Mouse (Mus musculus): ENCODE measurements around the gene Cnot2. TPM values are rescaled to one million over a fixed set of nuclear protein-coding genes. Genes with fewer than 3 reads are reported as not detected.

Gene Cnot2
- polyA plus RNA-seq, 1 experiment from 2014 or later = 104 TPM

DNA sequence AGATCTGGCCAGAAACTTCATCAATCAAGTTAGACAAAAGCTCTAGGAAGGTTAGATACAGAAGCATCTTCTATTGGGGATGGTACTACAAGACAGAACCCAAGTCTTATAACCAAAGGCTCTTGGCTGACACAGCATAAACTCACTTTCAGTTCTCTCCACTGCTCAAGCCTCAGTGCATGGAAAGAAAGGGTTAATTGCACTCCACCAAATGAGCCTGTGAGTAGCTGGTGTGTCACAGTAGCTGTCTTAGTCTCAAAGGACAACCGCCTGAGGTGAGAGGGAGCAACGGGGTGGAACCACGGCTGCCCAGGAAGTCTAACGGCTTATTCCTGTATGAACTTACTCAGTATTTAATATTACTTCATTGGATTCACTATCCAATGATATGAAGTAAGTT, 33.4 kb downstream of the Cnot2 start:
- WGBS = 50% methylated on average over 4 of the region's 4 CpGs
- Histone ChIP-seq H3K9me3 (ENCODE audit: control insufficient read depth, low read depth, low read length) (no peaks in the 10 kb centered on the region), H3K4me3 (ENCODE audit: low read depth, low read length) (no peak overlapping the region), H3K27ac (ENCODE audit: low read length) (no peak overlapping the region), H3K4me1 (ENCODE audit: control insufficient read depth, insufficient read depth, low read length) (no peaks in the 10 kb centered on the region), H3K36me3 (ENCODE audit: control insufficient read depth, insufficient read depth, low read length) (no peaks in the 10 kb centered on the region), H3K27me3 (ENCODE audit: control insufficient read depth, insufficient read depth, low read length) (no peaks in the 10 kb centered on the region), H3K9ac (replicated peaks; ENCODE audit: low read depth, low read length) (no peak overlapping the region), H3K4me2 (replicated peaks; ENCODE audit: low read depth, low read length) (no peak overlapping the region)
- ATAC-seq (ENCODE audit: insufficient number of reproducible peaks, insufficient read depth, low FRiP score, low read depth) = no peak

DNA sequence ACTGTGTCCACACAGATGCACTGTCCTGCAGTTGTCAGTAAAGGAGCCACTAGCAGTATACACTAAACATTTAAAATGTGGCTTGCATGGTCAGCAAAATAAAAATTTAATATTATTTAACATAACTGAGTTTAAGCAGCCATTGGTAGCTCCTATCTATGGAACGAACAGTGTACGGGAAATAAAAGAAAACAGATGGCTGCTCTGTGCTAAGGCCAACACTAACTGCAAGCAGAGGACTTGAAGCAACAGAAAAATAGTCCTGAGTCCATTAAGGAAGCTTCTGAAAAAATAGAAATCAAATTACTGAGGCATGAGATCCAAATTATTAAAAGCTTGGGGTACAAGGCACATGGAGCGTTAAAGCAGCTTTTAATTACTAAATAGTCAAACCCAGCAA, 35.1 kb downstream of the Cnot2 start:
- WGBS = 86% methylated on average over 3 of the region's 3 CpGs
- H3K27me3 ChIP-seq (ENCODE audit: control insufficient read depth, insufficient read depth, low read length) = no peaks in the 10 kb centered on the region
- no peak overlapping the region for H3K4me3 ChIP-seq (ENCODE audit: low read depth, low read length)
- no peak overlapping the region for H3K9ac ChIP-seq (replicated peaks; ENCODE audit: low read depth, low read length)
- H3K9me3 ChIP-seq (ENCODE audit: control insufficient read depth, low read depth, low read length) = no peaks in the 10 kb centered on the region
- no peak for ATAC-seq (ENCODE audit: insufficient number of reproducible peaks, insufficient read depth, low FRiP score, low read depth)
- no peak overlapping the region for H3K27ac ChIP-seq (ENCODE audit: low read length)
- no peak overlapping the region for H3K4me2 ChIP-seq (replicated peaks; ENCODE audit: low read depth, low read length)
- H3K4me1 ChIP-seq (ENCODE audit: control insufficient read depth, insufficient read depth, low read length) = no peaks in the 10 kb centered on the region
- H3K36me3 ChIP-seq (ENCODE audit: control insufficient read depth, insufficient read depth, low read length) = no peaks in the 10 kb centered on the region

DNA sequence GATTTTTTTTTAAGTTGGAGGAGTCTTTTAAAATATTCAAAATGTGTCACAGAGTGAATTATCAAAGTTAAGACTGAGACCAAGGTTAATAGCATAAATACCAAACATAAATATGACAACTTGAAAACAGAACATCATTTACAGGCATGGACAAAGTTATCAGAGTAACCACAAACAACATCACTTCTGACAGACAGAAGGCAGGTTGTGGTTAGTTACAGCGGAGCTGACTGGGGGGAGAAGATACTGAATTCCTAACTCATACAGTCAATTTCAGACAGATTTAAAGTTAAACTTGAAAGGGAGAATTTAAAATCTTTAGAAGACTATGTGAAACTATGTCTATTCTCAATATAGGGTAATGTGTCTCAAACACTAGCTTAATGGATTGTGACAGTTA, 38.2 kb downstream of the Cnot2 start:
- no peak overlapping the region for H3K9ac ChIP-seq (replicated peaks; ENCODE audit: low read depth, low read length)
- 93% methylated on average over 1 of the region's 1 CpGs for WGBS
- H3K36me3 ChIP-seq (ENCODE audit: control insufficient read depth, insufficient read depth, low read length) = no peaks in the 10 kb centered on the region
- no peak overlapping the region for H3K27ac ChIP-seq (ENCODE audit: low read length)
- H3K4me1 ChIP-seq (ENCODE audit: control insufficient read depth, insufficient read depth, low read length) = no peaks in the 10 kb centered on the region
- no peak for ATAC-seq (ENCODE audit: insufficient number of reproducible peaks, insufficient read depth, low FRiP score, low read depth)
- no peaks in the 10 kb centered on the region for H3K9me3 ChIP-seq (ENCODE audit: control insufficient read depth, low read depth, low read length)
- no peaks in the 10 kb centered on the region for H3K27me3 ChIP-seq (ENCODE audit: control insufficient read depth, insufficient read depth, low read length)
- no peak overlapping the region for H3K4me2 ChIP-seq (replicated peaks; ENCODE audit: low read depth, low read length)
- H3K4me3 ChIP-seq (ENCODE audit: low read depth, low read length) = no peak overlapping the region

DNA sequence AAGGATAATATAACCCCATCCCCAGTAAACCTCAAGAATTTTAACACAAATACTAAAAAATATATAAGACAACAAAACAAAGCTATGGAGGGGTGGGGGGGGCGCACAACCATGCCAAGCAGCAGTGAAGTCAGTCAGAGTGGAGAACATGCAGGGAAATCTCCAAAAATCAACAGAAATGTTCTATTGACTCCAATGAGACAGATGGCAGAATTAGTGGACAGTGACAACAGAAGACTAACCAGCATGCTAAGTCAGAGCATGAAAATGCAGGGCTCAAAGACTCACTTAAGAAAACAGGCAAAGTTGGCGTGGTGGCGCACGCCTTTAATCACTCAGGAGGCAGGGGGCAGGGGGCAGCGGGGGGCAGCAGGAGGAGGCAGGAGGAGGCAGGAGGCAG, 40.6 kb downstream of the Cnot2 start:
- no peak overlapping the region for H3K4me2 ChIP-seq (replicated peaks; ENCODE audit: low read depth, low read length)
- ATAC-seq (ENCODE audit: insufficient number of reproducible peaks, insufficient read depth, low FRiP score, low read depth) = no peak
- H3K9me3 ChIP-seq (ENCODE audit: control insufficient read depth, low read depth, low read length) = no peaks in the 10 kb centered on the region
- no peaks in the 10 kb centered on the region for H3K36me3 ChIP-seq (ENCODE audit: control insufficient read depth, insufficient read depth, low read length)
- no peak overlapping the region for H3K4me3 ChIP-seq (ENCODE audit: low read depth, low read length)
- no peaks in the 10 kb centered on the region for H3K27me3 ChIP-seq (ENCODE audit: control insufficient read depth, insufficient read depth, low read length)
- 73% methylated on average over 5 of the region's 5 CpGs for WGBS
- H3K27ac ChIP-seq (ENCODE audit: low read length) = no peak overlapping the region
- H3K4me1 ChIP-seq (ENCODE audit: control insufficient read depth, insufficient read depth, low read length) = peaks cover 2% of the 10 kb centered on the region; the same call in 1 of the 2 replicates
- H3K9ac ChIP-seq (replicated peaks; ENCODE audit: low read depth, low read length) = no peak overlapping the region

DNA sequence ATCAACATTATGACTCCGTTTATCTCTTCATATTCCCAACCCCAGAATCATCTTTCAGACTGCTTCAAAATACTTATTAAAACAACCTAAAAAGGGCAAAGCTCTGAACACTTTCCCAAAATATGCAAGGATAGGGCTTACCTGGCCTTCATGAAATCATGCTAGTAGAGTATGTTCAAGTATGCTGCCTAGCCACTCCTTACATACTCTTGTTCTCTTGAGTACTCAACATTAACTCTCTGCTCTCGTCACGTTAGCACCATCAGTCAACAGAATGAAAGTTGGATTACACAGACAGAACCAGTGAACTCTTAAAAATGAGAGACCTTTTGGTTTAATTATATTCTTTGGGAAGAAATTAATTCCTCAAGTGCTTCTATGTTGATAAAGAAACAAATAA, 43.8 kb downstream of the Cnot2 start:
- no peaks in the 10 kb centered on the region for H3K9me3 ChIP-seq (ENCODE audit: control insufficient read depth, low read depth, low read length)
- no peak overlapping the region for H3K9ac ChIP-seq (replicated peaks; ENCODE audit: low read depth, low read length)
- H3K4me3 ChIP-seq (ENCODE audit: low read depth, low read length) = no peak overlapping the region
- H3K27me3 ChIP-seq (ENCODE audit: control insufficient read depth, insufficient read depth, low read length) = no peaks in the 10 kb centered on the region
- H3K4me2 ChIP-seq (replicated peaks; ENCODE audit: low read depth, low read length) = no peak overlapping the region
- ATAC-seq (ENCODE audit: insufficient number of reproducible peaks, insufficient read depth, low FRiP score, low read depth) = no peak
- no peak overlapping the region for H3K27ac ChIP-seq (ENCODE audit: low read length)
- H3K4me1 ChIP-seq (ENCODE audit: control insufficient read depth, insufficient read depth, low read length) = peaks cover 11% of the 10 kb centered on the region
- WGBS = 81% methylated on average over 3 of the region's 3 CpGs
- H3K36me3 ChIP-seq (ENCODE audit: control insufficient read depth, insufficient read depth, low read length) = no peaks in the 10 kb centered on the region

DNA sequence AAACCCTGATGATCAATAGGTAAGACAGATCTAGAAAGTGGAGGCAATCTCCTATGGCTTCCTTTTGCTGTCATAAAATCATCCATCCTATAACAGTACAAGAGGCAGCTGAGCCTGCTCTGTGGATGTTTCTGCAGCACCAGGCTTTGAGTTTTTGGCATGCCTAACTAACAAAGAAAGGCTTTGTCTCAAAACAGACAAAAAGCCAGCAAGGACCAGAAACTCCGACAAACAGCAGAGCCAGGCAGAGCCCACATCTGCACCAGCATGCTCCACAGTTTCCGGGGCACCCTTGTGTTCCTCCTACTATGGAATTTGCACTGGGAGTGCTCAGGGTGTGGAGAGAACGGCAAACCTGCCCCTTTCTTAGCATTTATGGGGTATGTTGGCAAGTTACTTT, 47.0 kb downstream of the Cnot2 start:
- no peaks in the 10 kb centered on the region for H3K9me3 ChIP-seq (ENCODE audit: control insufficient read depth, low read depth, low read length)
- H3K4me2 ChIP-seq (replicated peaks; ENCODE audit: low read depth, low read length) = no peak overlapping the region
- 44% methylated on average over 3 of the region's 3 CpGs for WGBS
- no peak overlapping the region for H3K4me3 ChIP-seq (ENCODE audit: low read depth, low read length)
- H3K4me1 ChIP-seq (ENCODE audit: control insufficient read depth, insufficient read depth, low read length) = peaks cover 11% of the 10 kb centered on the region
- no peak overlapping the region for H3K27ac ChIP-seq (ENCODE audit: low read length)
- H3K27me3 ChIP-seq (ENCODE audit: control insufficient read depth, insufficient read depth, low read length) = no peaks in the 10 kb centered on the region
- no peak for ATAC-seq (ENCODE audit: insufficient number of reproducible peaks, insufficient read depth, low FRiP score, low read depth)
- no peaks in the 10 kb centered on the region for H3K36me3 ChIP-seq (ENCODE audit: control insufficient read depth, insufficient read depth, low read length)
- no peak overlapping the region for H3K9ac ChIP-seq (replicated peaks; ENCODE audit: low read depth, low read length)

DNA sequence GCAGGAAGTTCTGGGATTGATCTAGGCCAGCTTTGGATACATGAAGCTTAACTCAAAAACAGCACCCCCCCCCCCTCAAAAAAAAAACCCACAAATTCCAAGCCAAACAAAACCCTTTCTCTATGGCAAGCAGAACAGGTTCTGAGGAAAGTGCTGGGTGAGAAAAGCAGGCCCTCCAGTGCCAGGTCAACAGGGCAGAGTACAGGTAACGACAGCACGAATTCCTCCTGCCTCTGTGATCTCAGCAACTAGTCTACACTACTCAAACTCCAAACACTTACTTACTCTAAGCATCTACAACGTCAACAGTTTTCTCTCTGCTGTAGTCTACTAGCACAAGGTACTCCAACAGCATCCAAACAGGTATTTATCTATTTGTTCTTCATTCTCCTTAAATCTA, 48.8 kb downstream of the Cnot2 start:
- Histone ChIP-seq H3K36me3 (ENCODE audit: control insufficient read depth, insufficient read depth, low read length) (0 out of 2 replicates have a peak, but pooled peaks cover 1% of the 10 kb centered on the region), H3K27ac (ENCODE audit: low read length) (peak overlapping the region; percentile 2; the same call in 1 of the 2 replicates), H3K27me3 (ENCODE audit: control insufficient read depth, insufficient read depth, low read length) (no peaks in the 10 kb centered on the region), H3K9ac (replicated peaks; ENCODE audit: low read depth, low read length) (no peak overlapping the region), H3K9me3 (ENCODE audit: control insufficient read depth, low read depth, low read length) (no peaks in the 10 kb centered on the region), H3K4me2 (replicated peaks; ENCODE audit: low read depth, low read length) (no peak overlapping the region), H3K4me3 (ENCODE audit: low read depth, low read length) (no peak overlapping the region), H3K4me1 (ENCODE audit: control insufficient read depth, insufficient read depth, low read length) (peaks cover 11% of the 10 kb centered on the region)
- no peak for ATAC-seq (ENCODE audit: insufficient number of reproducible peaks, insufficient read depth, low FRiP score, low read depth)
- WGBS = 65% methylated on average over 3 of the region's 3 CpGs

DNA sequence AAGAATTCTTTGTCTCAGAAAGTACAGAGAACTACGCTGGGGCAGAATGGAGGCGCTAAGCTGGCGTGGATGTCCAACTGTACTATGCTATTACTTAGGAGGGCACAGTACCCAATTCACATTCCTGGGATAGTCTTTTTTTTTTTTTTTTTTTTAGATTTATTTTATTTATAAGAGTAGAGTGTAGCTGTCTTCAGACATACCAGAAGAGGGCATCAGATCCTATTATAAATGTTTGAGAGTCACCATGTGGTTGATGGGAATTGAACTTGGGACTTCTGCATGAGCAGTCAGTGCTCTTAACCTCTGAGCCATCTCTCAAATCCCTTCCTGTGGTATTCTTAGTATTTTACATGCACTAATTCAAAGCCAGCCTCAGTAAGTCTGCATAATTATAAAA, 50.2 kb downstream of the Cnot2 start:
- WGBS = 90% methylated on average over 3 of the region's 3 CpGs

DNA sequence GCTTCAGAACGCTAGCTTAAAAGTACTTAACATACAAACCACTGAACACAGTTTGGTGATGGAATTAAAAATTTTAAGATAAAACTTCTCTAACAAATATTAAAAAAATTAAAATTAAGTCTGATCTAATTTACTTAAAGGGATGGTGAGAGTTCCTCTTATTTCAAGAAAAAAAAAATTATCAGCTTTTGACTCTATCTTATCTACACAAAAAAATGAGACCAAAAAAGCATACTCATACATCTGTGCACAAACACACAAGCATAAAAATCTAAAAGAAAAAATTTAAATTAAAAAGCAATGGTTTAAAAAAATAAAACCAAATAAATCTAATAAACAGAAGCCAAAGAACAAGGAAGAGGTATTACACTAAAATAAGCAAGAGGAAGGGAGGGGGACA, 61.7 kb downstream of the Cnot2 start:
- Histone ChIP-seq H3K36me3 (ENCODE audit: control insufficient read depth, insufficient read depth, low read length) (no peaks in the 10 kb centered on the region; the same call in none of the 2 replicates), H3K27ac (ENCODE audit: low read length) (no peak overlapping the region), H3K27me3 (ENCODE audit: control insufficient read depth, insufficient read depth, low read length) (no peaks in the 10 kb centered on the region), H3K4me2 (replicated peaks; ENCODE audit: low read depth, low read length) (no peak overlapping the region), H3K9me3 (ENCODE audit: control insufficient read depth, low read depth, low read length) (no peaks in the 10 kb centered on the region), H3K9ac (replicated peaks; ENCODE audit: low read depth, low read length) (no peak overlapping the region), H3K4me1 (ENCODE audit: control insufficient read depth, insufficient read depth, low read length) (no peaks in the 10 kb centered on the region), H3K4me3 (ENCODE audit: low read depth, low read length) (no peak overlapping the region)
- 90% methylated on average over 1 of the region's 1 CpGs for WGBS
- ATAC-seq (ENCODE audit: insufficient number of reproducible peaks, insufficient read depth, low FRiP score, low read depth) = no peak

More for the DNA sequence above, 50.2 kb downstream of the Cnot2 start:
- no peaks in the 10 kb centered on the region for H3K9me3 ChIP-seq (ENCODE audit: control insufficient read depth, low read depth, low read length)
- no peak overlapping the region for H3K9ac ChIP-seq (replicated peaks; ENCODE audit: low read depth, low read length)
- 0 out of 2 replicates have a peak, but pooled peaks cover 5% of the 10 kb centered on the region for H3K36me3 ChIP-seq (ENCODE audit: control insufficient read depth, insufficient read depth, low read length)
- H3K4me2 ChIP-seq (replicated peaks; ENCODE audit: low read depth, low read length) = no peak overlapping the region
- no peak overlapping the region for H3K4me3 ChIP-seq (ENCODE audit: low read depth, low read length)
- H3K27ac ChIP-seq (ENCODE audit: low read length) = no peak overlapping the region
- ATAC-seq (ENCODE audit: insufficient number of reproducible peaks, insufficient read depth, low FRiP score, low read depth) = no peak
- H3K4me1 ChIP-seq (ENCODE audit: control insufficient read depth, insufficient read depth, low read length) = peaks cover 9% of the 10 kb centered on the region; the same call in 1 of the 2 replicates
- H3K27me3 ChIP-seq (ENCODE audit: control insufficient read depth, insufficient read depth, low read length) = no peaks in the 10 kb centered on the region
